Mouse (Mus musculus) MEL (cell line): Measurements from ENCODE around the gene Dhx15. TPM values are rescaled to one million over a fixed set of nuclear protein-coding genes. Genes with fewer than 3 reads are reported as not detected.

ENCODE experiments used
- DNase-seq: peaks from one replicate; pipeline ENCODE4 v3.0.0; 2011; ENCODE audit warnings: low read depth, low spot score
- H3K27ac ChIP-seq: 2 replicates; pipeline ENCODE4 v1.5.1; 2012; ENCODE audit warnings: low read depth, mild to moderate bottlenecking, control low read depth, low read length, moderate library complexity; ENCODE audit not compliant: control insufficient read depth
- H3K27me3 ChIP-seq, 2 experiments: fragments of 150-350 bp in 1 of 2; sonication (generic) in 1 of 2; 2 replicates each; pipeline ENCODE4 v1.6.1; 2012; ENCODE audit warnings: low read length in 2 of 2, mild to moderate bottlenecking in 2 of 2, improper control_type of control experiment in 1 of 2, moderate library complexity in 1 of 2; ENCODE audit not compliant: insufficient read depth in 2 of 2, control insufficient read depth in 1 of 2
- H3K36me3 ChIP-seq, 2 experiments: 2 replicates each; pipeline ENCODE4 v1.6.1; 2012 to 2014; ENCODE audit warnings: low read length in 2 of 2, improper control_type of control experiment in 1 of 2, inconsistent platforms in 1 of 2, mild to moderate bottlenecking in 1 of 2; ENCODE audit not compliant: insufficient read depth in 2 of 2, control insufficient read depth in 1 of 2
- H3K4me1 ChIP-seq, 2 experiments: fragments of 150-350 bp in 1 of 2; sonication (generic) in 1 of 2; 2 replicates each; pipeline ENCODE4 v1.6.1; 2012; ENCODE audit warnings: low read length in 2 of 2, improper control_type of control experiment in 1 of 2, mild to moderate bottlenecking in 1 of 2; ENCODE audit not compliant: insufficient read depth in 2 of 2, control insufficient read depth in 1 of 2
- H3K4me3 ChIP-seq, 2 experiments: fragments of 150-350 bp in 1 of 2; sonication (generic) in 1 of 2; 2 replicates each; pipeline ENCODE4 v1.5.1; 2012; ENCODE audit warnings: low read depth in 2 of 2, low read length in 2 of 2, mild to moderate bottlenecking in 2 of 2, moderate library complexity in 2 of 2, control low read depth in 1 of 2, improper control_type of control experiment in 1 of 2; ENCODE audit not compliant: control insufficient read depth in 1 of 2, insufficient read depth in 1 of 2
- H3K79me2 ChIP-seq: 2 replicates; pipeline ENCODE4 v1.6.1; 2012; ENCODE audit warnings: mild to moderate bottlenecking, low read length, moderate library complexity; ENCODE audit not compliant: control insufficient read depth, poor library complexity, insufficient read depth
- H3K9ac ChIP-seq: 2 replicates; pipeline ENCODE4 v1.6.1; 2012; ENCODE audit warnings: low read depth, mild to moderate bottlenecking, control low read depth, low read length, moderate library complexity; ENCODE audit not compliant: control insufficient read depth, poor library complexity, severe bottlenecking
- H3K9me3 ChIP-seq: fragments of 150-350 bp; sonication (generic); replicated peaks from 2 replicates; pipeline ENCODE4 v1.6.1; 2012; ENCODE audit warnings: mild to moderate bottlenecking, low read length, improper control_type of control experiment, moderate library complexity; ENCODE audit not compliant: insufficient read depth
- CHD1 ChIP-seq: IDR thresholded peaks from 2 replicates; pipeline ENCODE4 v1.6.1; 2012; ENCODE audit warnings: low read depth, mild to moderate bottlenecking, inconsistent platforms, low read length, improper control_type of control experiment
- CTCF ChIP-seq, 3 experiments: IDR thresholded peaks in 2 of 3; conservative IDR thresholded peaks in 1 of 3; 2 replicates each; pipeline ENCODE4 v1.5.1; 2011 to 2012; ENCODE audit warnings: low read length in 3 of 3, low read depth in 2 of 3, mild to moderate bottlenecking in 2 of 3, improper control_type of control experiment in 1 of 3, inconsistent platforms in 1 of 3, mixed read lengths in 1 of 3, moderate library complexity in 1 of 3; ENCODE audit not compliant: control insufficient read depth in 1 of 3, insufficient read depth in 1 of 3, poor library complexity in 1 of 3, severe bottlenecking in 1 of 3
- ETS1 ChIP-seq: IDR thresholded peaks from 2 replicates; pipeline ENCODE4 v1.6.1; 2012; ENCODE audit warnings: low read depth, mild to moderate bottlenecking, inconsistent platforms, low read length, improper control_type of control experiment, moderate library complexity
- KAT2A ChIP-seq: conservative IDR thresholded peaks from 2 replicates; pipeline ENCODE4 v1.6.1; 2012; ENCODE audit warnings: low read depth, low read length, improper control_type of control experiment, inconsistent platforms
- MAZ ChIP-seq: IDR thresholded peaks from 2 replicates; pipeline ENCODE4 v1.6.1; 2012; ENCODE audit warnings: low read depth, mild to moderate bottlenecking, inconsistent platforms, low read length, improper control_type of control experiment
- MEF2A ChIP-seq: IDR thresholded peaks from 2 replicates; pipeline ENCODE4 v1.6.1; 2014; ENCODE audit warnings: low read depth, mild to moderate bottlenecking, inconsistent platforms, low read length, improper control_type of control experiment; ENCODE audit not compliant: poor library complexity, insufficient replicate concordance, severe bottlenecking; ENCODE audit errors: extremely low read depth
- MXI1 ChIP-seq: IDR thresholded peaks from 2 replicates; pipeline ENCODE4 v1.6.1; 2011; ENCODE audit warnings: mild to moderate bottlenecking, low read depth, low read length, improper control_type of control experiment
- MYC ChIP-seq: IDR thresholded peaks from 2 replicates; pipeline ENCODE4 v1.6.1; 2011; ENCODE audit warnings: low read depth, mild to moderate bottlenecking, low read length, improper control_type of control experiment, moderate library complexity
- NELFE ChIP-seq: IDR thresholded peaks from 2 replicates; pipeline ENCODE4 v1.6.1; 2011; ENCODE audit warnings: low read depth, low read length, improper control_type of control experiment
- POLR2AphosphoS5 ChIP-seq: IDR thresholded peaks from 2 replicates; pipeline ENCODE4 v1.6.1; 2012; ENCODE audit warnings: low read depth, borderline replicate concordance, mild to moderate bottlenecking, inconsistent platforms, low read length, moderate library complexity, mixed read lengths
- RAD21 ChIP-seq: IDR thresholded peaks from 2 replicates; pipeline ENCODE4 v1.6.1; 2011; ENCODE audit warnings: mild to moderate bottlenecking, low read depth, low read length, improper control_type of control experiment
- RCOR1 ChIP-seq: IDR thresholded peaks from 2 replicates; pipeline ENCODE4 v1.6.1; 2012; ENCODE audit warnings: low read depth, mild to moderate bottlenecking, inconsistent platforms, low read length, improper control_type of control experiment
- SIN3A ChIP-seq: IDR thresholded peaks from 2 replicates; pipeline ENCODE4 v1.6.1; 2012; ENCODE audit warnings: low read length, improper control_type of control experiment, inconsistent platforms
- SMC3 ChIP-seq: IDR thresholded peaks from 2 replicates; pipeline ENCODE4 v1.6.1; 2011; ENCODE audit warnings: low read depth, low read length, improper control_type of control experiment
- UBTF ChIP-seq: IDR thresholded peaks from 2 replicates; pipeline ENCODE4 v1.6.1; 2012; ENCODE audit warnings: low read depth, mild to moderate bottlenecking, inconsistent platforms, low read length, improper control_type of control experiment, moderate library complexity, borderline replicate concordance; ENCODE audit not compliant: insufficient read depth
- ZC3H11A ChIP-seq: IDR thresholded peaks from 2 replicates; pipeline ENCODE4 v1.6.1; 2012; ENCODE audit warnings: low read depth, mild to moderate bottlenecking, inconsistent platforms, low read length, improper control_type of control experiment
- ZKSCAN1 ChIP-seq: IDR thresholded peaks from 2 replicates; pipeline ENCODE4 v1.6.1; 2012; ENCODE audit warnings: low read depth, mild to moderate bottlenecking, inconsistent platforms, low read length, improper control_type of control experiment, moderate library complexity
- ZMIZ1 ChIP-seq: IDR thresholded peaks from 2 replicates; pipeline ENCODE4 v1.6.1; 2012; ENCODE audit warnings: low read depth, mild to moderate bottlenecking, inconsistent platforms, low read length, improper control_type of control experiment, moderate library complexity
- ZNF384 ChIP-seq: IDR thresholded peaks from 2 replicates; pipeline ENCODE4 v1.6.1; 2012; ENCODE audit warnings: low read depth, mild to moderate bottlenecking, inconsistent platforms, low read length, improper control_type of control experiment
- polyA plus RNA-seq, 2 experiments: library from polyadenylated mRNA; stranded (reverse) in 1 of 2; unstranded in 1 of 2; fragments of >175 nt in 1 of 2; fragments of >200 nt in 1 of 2; gene quantifications; 2 replicates each; pipeline versions ENCODE4 v1.2.1 to v1.2.4; 2012; ENCODE audit warnings: low replicate concordance in 2 of 2, low read depth in 1 of 2; ENCODE audit not compliant: insufficient read length in 2 of 2, insufficient read depth in 1 of 2, missing spikeins in 1 of 2
- total RNA-seq: library from RNA; depleted of rRNA; stranded (reverse); fragments of 300-350 nt; gene quantifications from 2 replicates; pipeline ENCODE4 v1.2.3, GENCODE M21; 2012

The Dhx15 gene
- total and polyA plus RNA-seq, 3 experiments = 153 to 348 (median 309) TPM

DNA sequence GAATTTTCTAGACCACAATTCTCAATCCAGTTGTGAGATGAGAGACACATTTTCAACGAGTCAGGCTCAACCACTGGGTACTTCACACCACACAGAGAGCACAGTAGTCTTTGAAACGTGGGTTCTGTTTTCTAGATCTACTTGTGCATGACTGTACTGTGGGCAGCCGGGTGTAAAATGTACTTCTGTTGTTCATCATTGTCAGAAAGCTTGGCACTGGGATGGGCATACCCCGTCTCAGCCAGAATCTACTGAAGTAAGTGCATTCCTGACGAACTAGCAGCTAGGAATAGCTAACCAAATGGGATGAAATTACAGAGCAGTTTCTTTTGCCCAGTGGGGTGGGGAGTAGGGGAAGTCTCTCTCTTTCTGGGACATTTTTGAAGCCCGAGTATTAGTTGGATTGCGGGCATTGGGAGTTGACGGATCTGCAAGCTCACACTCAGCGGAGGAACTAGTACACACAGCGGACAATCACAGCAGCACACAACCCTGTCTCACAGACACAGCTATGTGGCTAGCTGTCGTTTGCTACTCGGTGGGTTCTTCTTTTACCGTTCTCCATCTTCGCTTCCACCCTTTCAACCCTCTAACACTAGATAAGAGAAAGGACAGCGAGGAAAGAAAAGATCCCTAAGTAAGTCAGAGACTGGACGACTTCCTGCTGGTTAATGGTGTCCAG, 54.7 kb downstream of the Dhx15 start:
- Histone ChIP-seq H3K36me3 (peaks cover 0 to 17% of the 10 kb centered on the region in 2 experiments; a peak in 2 of 4 replicates), H3K4me1 (peaks cover 4 to 14% of the 10 kb centered on the region in 2 experiments), H3K79me2 (no peaks in the 10 kb centered on the region), H3K27me3 (no peaks in the 10 kb centered on the region), H3K9me3 (no peaks in the 10 kb centered on the region)
- DNase-seq = no peak
- TF ChIP-seq MAZ (no peak), SMC3 (no peak), SIN3A (no peak), KAT2A (no peak), RCOR1 (no peak), MXI1 (no peak), RAD21 (no peak), MYC (no peak), ETS1 (no peak), UBTF (no peak), MEF2A (no peak)
- TF ChIP-seq, all 39 proteins: peak for 0
- Histone ChIP-seq H3K4me3 (no peak overlapping the region), H3K27ac (no peak overlapping the region), H3K9ac (no peak overlapping the region)

DNA sequence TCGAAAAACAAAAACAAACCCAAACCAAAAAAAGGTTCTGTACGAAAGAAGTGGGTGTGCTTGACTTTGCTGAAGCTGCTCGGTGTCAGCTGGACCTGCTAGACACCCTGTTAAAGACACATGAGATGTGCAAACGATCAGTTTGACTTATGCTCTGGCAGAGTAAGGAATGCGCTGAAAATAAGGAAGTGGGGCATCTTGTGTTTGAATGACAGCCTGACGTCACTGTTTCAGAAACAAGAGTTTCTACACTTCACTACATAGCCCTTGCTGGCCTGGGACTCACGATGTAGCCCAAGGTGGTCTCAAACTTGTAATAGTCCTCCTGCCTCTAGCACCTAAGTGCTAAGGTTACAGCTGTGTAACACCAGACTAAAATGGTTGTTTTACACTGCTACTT, 57.5 kb downstream of the Dhx15 start:
- Histone ChIP-seq H3K4me3 (no peak overlapping the region), H3K79me2 (no peaks in the 10 kb centered on the region), H3K4me1 (peaks cover 0 to 2% of the 10 kb centered on the region in 2 experiments; a peak in 2 of 4 replicates), H3K9me3 (no peaks in the 10 kb centered on the region), H3K27me3 (no peaks in the 10 kb centered on the region), H3K9ac (no peak overlapping the region), H3K36me3 (peaks cover 0 to 2% of the 10 kb centered on the region in 2 experiments; a peak in 2 of 4 replicates), H3K27ac (no peak overlapping the region)
- peak; percentile 38 for DNase-seq
- TF ChIP-seq CHD1 = no peak

DNA sequence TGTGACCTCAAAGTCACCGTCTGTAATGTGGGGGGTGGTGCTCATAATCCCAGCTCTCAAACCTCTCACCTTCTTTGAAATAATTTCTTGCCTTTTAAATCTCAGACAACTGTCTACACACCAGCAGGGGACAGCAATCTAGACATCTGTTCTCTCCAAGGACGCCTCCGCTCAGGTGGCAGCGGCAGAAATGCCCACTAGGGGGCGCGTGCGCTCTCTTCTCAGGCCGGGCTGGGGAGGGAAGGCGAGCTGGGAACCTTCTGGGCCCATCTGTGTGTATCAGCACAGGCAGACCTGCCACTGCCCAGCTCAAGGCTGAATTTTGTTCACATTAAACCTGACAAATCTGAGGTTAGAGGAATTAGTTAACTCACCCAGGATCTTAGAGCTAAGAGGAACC, 58.2 kb downstream of the Dhx15 start:
- Histone ChIP-seq H3K9me3 (no peaks in the 10 kb centered on the region), H3K4me1 (no peaks in the 10 kb centered on the region), H3K79me2 (no peaks in the 10 kb centered on the region), H3K4me3 (no peak overlapping the region), H3K9ac (no peak overlapping the region), H3K27ac (no peak overlapping the region), H3K36me3 (no peaks in the 10 kb centered on the region), H3K27me3 (no peaks in the 10 kb centered on the region)
- DNase-seq = peak; percentile 77
- no peak for TF ChIP-seq ZKSCAN1
- TF ChIP-seq ZC3H11A = peak; percentile 90
- peak; percentile 93 for TF ChIP-seq SMC3
- no peak for TF ChIP-seq ZMIZ1
- no peak for TF ChIP-seq NELFE
- no peak for TF ChIP-seq POLR2AphosphoS5
- TF ChIP-seq ZNF384 = no peak
- TF ChIP-seq CTCF (IDR thresholded peaks at IDR 0.05 in 2 of 3, conservative IDR thresholded peaks at IDR 0.05 in 1 of 3; ENCODE audit: control insufficient read depth in 1 of 3, insufficient read depth in 1 of 3, low read depth in 2 of 3, low read length in 3 of 3, poor library complexity in 1 of 3, severe bottlenecking in 1 of 3) = peak; percentile 79 to 98 (median 96)
- peak; percentile 86 for TF ChIP-seq RAD21
